Mouse (Mus musculus) erythroblast, embryonic 14.5 days (primary cell): ENCODE measurements around the gene Tstd1.

Source experiments
- GATA1 ChIP-seq: IDR thresholded peaks from 2 replicates; pipeline ENCODE4 v1.6.1; 2012; ENCODE audit warnings: low read length, inconsistent platforms, mixed read lengths
- TAL1 ChIP-seq: IDR thresholded peaks from 3 replicates; pipeline ENCODE4 v1.6.1; 2012; ENCODE audit warnings: low read length, inconsistent platforms, mixed read lengths

GRCm38 (mm10) chr1:171437264-171438013 lies 18.8 kb downstream of the Tstd1 start, which contains the start of gene F11r:
- TF ChIP-seq GATA1 (no peak), TAL1 (no peak)
